Mouse (Mus musculus): Measurements from ENCODE around the gene Gm20683. TPM values are rescaled to one million over a fixed set of nuclear protein-coding genes. Genes with fewer than 3 reads are reported as not detected.

Gene Gm20683
- polyA plus RNA-seq, 1 experiment from 2014 or later, result 0.59 TPM

Other genes with a start within 250 kb of the Gm20683 start
- not detected for gene Gng13, start 124.6 kb downstream of the Gm20683 start, polyA plus RNA-seq (2017; shearing (Covaris generic))
- 7.4 TPM for gene Chtf18, start 114.3 kb downstream of the Gm20683 start, polyA plus RNA-seq (2017; shearing (Covaris generic))
- gene Rpusd1, start 114.1 kb downstream of the Gm20683 start, polyA plus RNA-seq (2017; shearing (Covaris generic)), result 18.0 TPM
- not detected for gene Mslnl, start 105.7 kb downstream of the Gm20683 start, polyA plus RNA-seq (2017; shearing (Covaris generic))
- gene Msln, start 87.4 kb downstream of the Gm20683 start, polyA plus RNA-seq (2017; shearing (Covaris generic)), result not detected
- gene Narfl, start 68.0 kb downstream of the Gm20683 start, polyA plus RNA-seq (2017; shearing (Covaris generic)), result 32.2 TPM
- gene Haghl, start 56.1 kb downstream of the Gm20683 start, polyA plus RNA-seq (2017; shearing (Covaris generic)), result 59.1 TPM
- gene Ccdc78, start 55.2 kb downstream of the Gm20683 start, polyA plus RNA-seq (2017; shearing (Covaris generic)), result 0.35 TPM
- gene Fam173a, start 48.9 kb downstream of the Gm20683 start, polyA plus RNA-seq (2017; shearing (Covaris generic)), result 247 TPM
- not detected for gene AC134908.4, start 46.1 kb downstream of the Gm20683 start, polyA plus RNA-seq (2017; shearing (Covaris generic))
- 15.2 TPM for gene Metrn, start 44.6 kb downstream of the Gm20683 start, polyA plus RNA-seq (2017; shearing (Covaris generic))
- gene Fbxl16, start 32.7 kb downstream of the Gm20683 start, polyA plus RNA-seq (2017; shearing (Covaris generic)), result not detected
- gene Wdr24, start 18.1 kb downstream of the Gm20683 start, polyA plus RNA-seq (2017; shearing (Covaris generic)), result 54.5 TPM
- gene Jmjd8, start 12.9 kb downstream of the Gm20683 start, polyA plus RNA-seq (2017; shearing (Covaris generic)), result 46.5 TPM
- 123 TPM for gene Stub1, start 8.4 kb downstream of the Gm20683 start, polyA plus RNA-seq (2017; shearing (Covaris generic))
- 0.80 TPM for gene Rhbdl1, start 4.5 kb downstream of the Gm20683 start, polyA plus RNA-seq (2017; shearing (Covaris generic))
- 49.6 TPM for gene Rhot2, start 3.1 kb upstream of the Gm20683 start, polyA plus RNA-seq (2017; shearing (Covaris generic))
- gene Wdr90, start 19.7 kb upstream of the Gm20683 start, polyA plus RNA-seq (2017; shearing (Covaris generic)), result 9.9 TPM
- 6.3 TPM for gene Mcrip2, start 27.0 kb upstream of the Gm20683 start, polyA plus RNA-seq (2017; shearing (Covaris generic))
- 103 TPM for gene Mettl26, start 33.3 kb upstream of the Gm20683 start, polyA plus RNA-seq (2017; shearing (Covaris generic))
- 1.0 TPM for gene Wfikkn1, start 39.1 kb upstream of the Gm20683 start, polyA plus RNA-seq (2017; shearing (Covaris generic))
- 9.1 TPM for gene Rab40c, start 78.0 kb upstream of the Gm20683 start, polyA plus RNA-seq (2017; shearing (Covaris generic))
- gene Pigq, start 103.2 kb upstream of the Gm20683 start, polyA plus RNA-seq (2017; shearing (Covaris generic)), result 76.3 TPM
- not detected for gene Nhlrc4, start 103.2 kb upstream of the Gm20683 start, polyA plus RNA-seq (2017; shearing (Covaris generic))
- not detected for gene A930017K11Rik, start 110.8 kb upstream of the Gm20683 start, polyA plus RNA-seq (2017; shearing (Covaris generic))
- gene Capn15, start 144.0 kb upstream of the Gm20683 start, polyA plus RNA-seq (2017; shearing (Covaris generic)), result 27.9 TPM
- 2.0 TPM for gene Rab11fip3, start 227.8 kb upstream of the Gm20683 start, polyA plus RNA-seq (2017; shearing (Covaris generic))
- gene Decr2, start 248.6 kb upstream of the Gm20683 start, polyA plus RNA-seq (2017; shearing (Covaris generic)), result 37.0 TPM